Mouse (Mus musculus) heart, adult 2 months (tissue): ENCODE results near the gene Crim1. TPM values are rescaled to one million over a fixed set of nuclear protein-coding genes. Genes with fewer than 3 reads are reported as not detected.

Source experiments
- DNase-seq, 2 experiments: peaks; one replicate each; pipeline ENCODE4 v3.0.0; 2021
- H3K27ac ChIP-seq: fragments of 200-600 bp; 2 replicates; pipeline ENCODE4 v1.8.1; 2022
- H3K27me3 ChIP-seq: fragments of 200-500 bp; 2 replicates; pipeline ENCODE4 v1.6.1; 2012; ENCODE audit warnings: mild to moderate bottlenecking, low read length, inconsistent platforms, mixed read lengths; ENCODE audit not compliant: control insufficient read depth, insufficient read depth
- H3K36me3 ChIP-seq: fragments of 200-500 bp; 2 replicates; pipeline ENCODE4 v1.6.1; 2012; ENCODE audit warnings: low read length, inconsistent platforms; ENCODE audit not compliant: control insufficient read depth, insufficient read depth
- H3K4me1 ChIP-seq: fragments of 200-500 bp; 2 replicates; pipeline ENCODE4 v1.6.1; 2011; ENCODE audit warnings: low read length; ENCODE audit not compliant: control insufficient read depth, insufficient read depth
- H3K4me3 ChIP-seq: fragments of 200-600 bp; 2 replicates; pipeline ENCODE4 v1.8.1; 2022
- H3K79me2 ChIP-seq: fragments of 200-500 bp; replicated peaks from 2 replicates; pipeline ENCODE4 v1.6.1; 2012; ENCODE audit warnings: mild to moderate bottlenecking, inconsistent platforms, low read length, moderate library complexity, mixed read lengths; ENCODE audit not compliant: control insufficient read depth, insufficient read depth
- H3K9ac ChIP-seq: fragments of 200-500 bp; 2 replicates; pipeline ENCODE4 v1.6.1; 2012; ENCODE audit warnings: low read depth, mild to moderate bottlenecking, control low read depth, inconsistent platforms, low read length, mixed read lengths
- CTCF ChIP-seq: fragments of 200-600 bp; IDR thresholded peaks from 2 replicates; pipeline ENCODE4 v1.8.1; 2022; ENCODE audit warnings: antibody characterized with exemption, mild to moderate bottlenecking, moderate library complexity
- EP300 ChIP-seq: fragments of 200-500 bp; IDR thresholded peaks from 2 replicates; pipeline ENCODE4 v1.6.1; 2011; ENCODE audit warnings: low read depth, low read length, control low read depth; ENCODE audit not compliant: insufficient read depth
- POLR2A ChIP-seq: fragments of 200-500 bp; IDR thresholded peaks from 2 replicates; pipeline ENCODE4 v1.6.1; 2011; ENCODE audit warnings: mild to moderate bottlenecking, low read depth, low read length, control low read depth; ENCODE audit not compliant: insufficient read depth
- WGBS: fragments of 180-500 bp; shearing (Covaris S2); methylation state at CpG from one replicate; pipeline ENCODE4 v1.1.7; 2018; 5-methylcytosine and 5-hydroxymethylcytosine counted together
- intact Hi-C: fragments of 180-260 bp; cut with DNase I; formaldehyde crosslinking; loops from one replicate; pipeline ENCODE4 v1.15.1; 2025
- polyA plus RNA-seq: library from polyadenylated mRNA; depleted of rRNA; stranded (reverse); fragments of >200 nt; gene quantifications from 2 replicates; pipeline ENCODE4 v1.2.3, GENCODE M21; 2012
- total RNA-seq, 2 experiments: library from RNA; stranded (reverse); gene quantifications; 2 replicates each; pipeline ENCODE4 v1.2.3; 2021

Crim1 gene
- total and polyA plus RNA-seq, 3 experiments = 28.2 to 55.4 (median 50.6) TPM

GRCm38 (mm10) chr17:78370445-78370844, 170.4 kb downstream of the Crim1 start:
- Histone ChIP-seq H3K4me3 (no peak overlapping the region), H3K27me3 (no peaks in the 10 kb centered on the region), H3K4me1 (peaks cover 9% of the 10 kb centered on the region), H3K27ac (no peak overlapping the region), H3K9ac (no peak overlapping the region), H3K79me2 (no peaks in the 10 kb centered on the region), H3K36me3 (peaks cover 3% of the 10 kb centered on the region)
- no peak for DNase-seq
- intact Hi-C loops = loop anchor here (2.0 kb wide), 1 partner anchor 174 kb away; no protein-coding TSS in a partner anchor
- WGBS = 52% methylated on average over 1 of the region's 1 CpGs
- TF ChIP-seq CTCF = peak; percentile 66
- no peak for TF ChIP-seq EP300

GRCm38 (mm10) chr17:78373174-78373573, 173.1 kb downstream of the Crim1 start:
- WGBS = 86% methylated on average over 6 of the region's 6 CpGs
- Histone ChIP-seq H3K36me3 (peaks cover 3% of the 10 kb centered on the region), H3K27me3 (no peaks in the 10 kb centered on the region), H3K27ac (no peak overlapping the region), H3K4me1 (peaks cover 6% of the 10 kb centered on the region), H3K79me2 (no peaks in the 10 kb centered on the region), H3K4me3 (no peak overlapping the region), H3K9ac (no peak overlapping the region)
- DNase-seq = peak in 1 of 2 experiments; percentile 12
- intact Hi-C loops = no loop called here
- TF ChIP-seq EP300 (no peak), POLR2A (no peak), CTCF (no peak)

GRCm38 (mm10) chr17:78373849-78374248, 173.8 kb downstream of the Crim1 start:
- TF ChIP-seq CTCF (no peak), EP300 (no peak), POLR2A (no peak)
- H3K79me2 ChIP-seq = no peaks in the 10 kb centered on the region
- no peak for DNase-seq
- H3K4me1 ChIP-seq = peaks cover 6% of the 10 kb centered on the region
- H3K4me3 ChIP-seq = no peak overlapping the region
- H3K27me3 ChIP-seq = no peaks in the 10 kb centered on the region
- no peak overlapping the region for H3K9ac ChIP-seq
- H3K36me3 ChIP-seq = peaks cover 3% of the 10 kb centered on the region
- 65% methylated on average over 8 of the region's 8 CpGs for WGBS
- intact Hi-C loops = no loop called here
- no peak overlapping the region for H3K27ac ChIP-seq

- peaks cover 6% of the 10 kb centered on the region for H3K4me1 ChIP-seq
- no peak overlapping the region for H3K9ac ChIP-seq
- no peaks in the 10 kb centered on the region for H3K79me2 ChIP-seq
- WGBS = 42% methylated on average over 10 of the region's 10 CpGs
- H3K27me3 ChIP-seq = no peaks in the 10 kb centered on the region
- no peak overlapping the region for H3K4me3 ChIP-seq
- H3K36me3 ChIP-seq = peaks cover 3% of the 10 kb centered on the region
- intact Hi-C loops = no loop called here
- peak overlapping the region; percentile 24; the same call in 1 of the 2 replicates for H3K27ac ChIP-seq
- DNase-seq = no peak
- TF ChIP-seq CTCF (no peak), POLR2A (no peak), EP300 (0 out of 2 replicates have a peak, but pooled peaks have one; percentile 10)
Measured at GRCm38 (mm10) chr17:78374756-78375155, 174.7 kb downstream of the Crim1 start.

- no peaks in the 10 kb centered on the region for H3K27me3 ChIP-seq
- H3K79me2 ChIP-seq = no peaks in the 10 kb centered on the region
- no peak overlapping the region for H3K9ac ChIP-seq
- TF ChIP-seq POLR2A = no peak
- no peak for TF ChIP-seq CTCF
- no peak for TF ChIP-seq EP300
- intact Hi-C loops = no loop called here
- H3K27ac ChIP-seq = no peak overlapping the region; the same call in 1 of the 2 replicates
- 49% methylated on average over 8 of the region's 8 CpGs for WGBS
- H3K4me3 ChIP-seq = no peak overlapping the region
- DNase-seq = no peak
- H3K4me1 ChIP-seq = peaks cover 6% of the 10 kb centered on the region
- H3K36me3 ChIP-seq = peaks cover 3% of the 10 kb centered on the region
Measured at GRCm38 (mm10) chr17:78376587-78376986, 176.5 kb downstream of the Crim1 start.

GRCm38 (mm10) chr17:78379079-78379729, 179.2 kb downstream of the Crim1 start:
- H3K27ac ChIP-seq = no peak overlapping the region
- TF ChIP-seq EP300 = no peak
- no peak for TF ChIP-seq POLR2A
- TF ChIP-seq CTCF = no peak
- no peaks in the 10 kb centered on the region for H3K27me3 ChIP-seq
- 77% methylated on average over 8 of the region's 8 CpGs for WGBS
- no peak overlapping the region for H3K9ac ChIP-seq
- no peaks in the 10 kb centered on the region; the same call in 1 of the 2 replicates for H3K36me3 ChIP-seq
- no peaks in the 10 kb centered on the region for H3K79me2 ChIP-seq
- peaks cover 3% of the 10 kb centered on the region for H3K4me1 ChIP-seq
- intact Hi-C loops = no loop called here
- H3K4me3 ChIP-seq = no peak overlapping the region
- DNase-seq = no peak
